Mouse (Mus musculus): ENCODE measurements around the gene Ror1. TPM values are rescaled to one million over a fixed set of nuclear protein-coding genes. Genes with fewer than 3 reads are reported as not detected.

The Ror1 gene
- polyA plus RNA-seq, 1 experiment, result 0.06 TPM

DNA sequence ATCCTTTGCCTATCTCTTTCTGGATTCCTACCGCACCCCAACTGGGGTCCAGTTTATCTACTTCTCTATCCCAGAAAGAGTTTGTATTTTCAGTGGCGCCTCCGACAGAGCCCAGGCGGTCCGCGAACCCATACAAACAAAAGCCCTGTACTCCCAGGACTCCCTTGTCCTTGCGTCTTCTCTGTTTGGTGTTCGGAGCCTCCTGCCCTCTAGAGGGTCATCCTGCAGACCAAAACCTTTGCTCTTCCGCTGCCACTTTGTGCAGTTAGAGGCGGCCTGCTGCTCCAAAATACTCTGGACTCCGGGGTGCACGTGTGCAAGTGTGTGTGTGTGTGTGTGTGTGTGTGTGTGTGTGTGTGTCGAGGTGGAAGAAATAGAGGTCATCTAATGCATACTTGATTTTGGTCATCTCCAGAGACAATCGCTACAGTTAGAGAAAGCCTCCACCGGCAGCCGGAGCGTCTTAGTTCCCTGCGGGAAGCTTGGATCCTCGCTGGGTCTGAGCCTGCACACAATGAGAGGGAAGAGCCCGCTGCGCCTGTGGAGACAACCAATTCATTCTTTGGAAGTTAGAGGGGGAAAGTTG is 1.1 kb downstream of the Ror1 start:
- Histone ChIP-seq H3K27me3 (ENCODE audit: control insufficient read depth, insufficient read depth, insufficient read length) (peaks cover 21% of the 10 kb centered on the region), H3ac (ENCODE audit: control insufficient read depth, insufficient read length) (peak overlapping the region; percentile 10), H3K4me2 (ENCODE audit: low read depth) (peak overlapping the region; percentile 93), H3K79me2 (ENCODE audit: control insufficient read depth, insufficient read depth) (no peaks in the 10 kb centered on the region), H3K4me3 (no peak overlapping the region), H3K36me3 (ENCODE audit: control insufficient read depth, insufficient read depth) (no peaks in the 10 kb centered on the region)
- TF ChIP-seq TCF3 (IDR thresholded peaks at IDR 0.05; ENCODE audit: insufficient read length, low read depth) (no peak), USF1 (IDR thresholded peaks at IDR 0.05; ENCODE audit: low read depth) (no peak), REST (IDR thresholded peaks at IDR 0.05; ENCODE audit: insufficient read depth, insufficient read length) (no peak), MAX (IDR thresholded peaks at IDR 0.05; ENCODE audit: low read depth) (no peak), POLR2AphosphoS2 (IDR thresholded peaks at IDR 0.05; ENCODE audit: insufficient read length, low read depth) (no peak), CEBPB (IDR thresholded peaks at IDR 0.05; ENCODE audit: insufficient read depth, poor library complexity, severe bottlenecking) (no peak), E2F4 (IDR thresholded peaks at IDR 0.05; ENCODE audit: insufficient read depth) (no peak), TCF12 (IDR thresholded peaks at IDR 0.05; ENCODE audit: insufficient read depth, poor library complexity, severe bottlenecking) (no peak), SRF (IDR thresholded peaks at IDR 0.05; ENCODE audit: control insufficient read depth, insufficient read length, low read depth) (no peak)

DNA sequence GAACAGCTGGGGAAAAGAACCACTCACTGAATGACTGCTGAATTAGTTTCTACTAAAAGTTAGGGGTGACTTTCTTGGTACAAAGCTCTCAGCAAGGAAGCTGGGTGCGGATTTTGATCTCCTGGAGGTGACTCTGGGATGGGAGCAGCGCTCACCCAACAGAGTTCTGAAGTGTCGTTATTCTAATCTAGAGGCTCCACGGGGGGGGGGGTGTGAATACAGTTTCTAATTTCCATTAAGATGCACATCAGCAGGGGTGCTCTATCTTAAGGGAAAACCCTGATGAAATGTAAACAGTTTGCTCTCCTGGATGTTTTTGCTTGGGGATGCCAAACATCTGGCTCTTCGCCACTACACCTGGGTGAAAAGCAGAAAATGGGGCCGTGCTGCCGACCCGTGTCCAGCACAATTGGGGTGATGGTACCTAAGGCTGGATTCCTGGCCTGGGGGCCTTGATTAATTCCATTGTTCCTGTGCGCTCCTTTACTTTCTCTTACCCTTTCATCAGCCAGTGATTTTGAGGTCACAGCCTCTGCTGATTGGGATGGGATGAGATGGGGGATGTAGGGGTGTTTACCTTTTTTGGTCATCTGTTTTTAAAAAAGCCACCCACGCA is 1.9 kb downstream of the Ror1 start:
- peaks cover 21% of the 10 kb centered on the region for H3K27me3 ChIP-seq (ENCODE audit: control insufficient read depth, insufficient read depth, insufficient read length)
- no peak overlapping the region for H3K4me3 ChIP-seq
- no peak overlapping the region for H3K4me2 ChIP-seq (ENCODE audit: low read depth)

DNA sequence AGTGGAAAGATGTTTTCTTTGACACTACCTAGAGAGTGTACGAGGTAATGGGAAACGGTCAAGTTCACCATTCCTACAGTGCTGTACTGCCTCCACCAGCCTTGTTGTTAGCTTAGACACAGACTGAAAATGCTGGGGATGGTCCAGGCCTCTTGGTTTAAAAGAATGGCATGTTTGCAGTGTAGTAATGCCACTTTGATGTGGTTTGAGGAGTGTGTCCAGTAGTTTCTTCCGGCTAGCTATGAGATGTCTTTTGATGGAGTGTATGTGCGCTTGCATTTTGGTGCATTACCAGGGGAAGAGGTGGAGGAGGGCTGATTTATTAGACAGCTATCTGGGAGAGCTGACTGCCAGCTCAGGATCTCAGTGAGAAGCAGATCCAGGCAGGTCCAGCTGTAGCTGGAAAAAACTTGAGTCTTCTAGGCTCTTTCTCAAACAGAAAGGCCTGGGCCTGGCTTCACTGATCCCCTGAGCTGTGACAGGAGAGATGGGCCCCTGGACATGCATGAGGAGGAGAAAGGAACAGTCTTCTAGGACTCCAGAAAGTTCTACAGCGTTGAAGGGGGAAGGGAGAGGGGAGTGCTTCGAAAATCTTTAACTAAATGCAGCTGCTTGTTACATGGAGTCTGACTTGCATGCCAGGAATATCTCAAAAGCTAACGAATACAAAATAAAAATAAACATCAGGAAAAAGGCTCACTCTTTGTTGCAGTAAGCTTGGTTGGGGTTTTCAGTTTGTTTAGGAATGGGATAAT is 5.7 kb downstream of the Ror1 start:
- H3K79me2 ChIP-seq (ENCODE audit: control insufficient read depth, insufficient read depth), result no peaks in the 10 kb centered on the region
- no peak for TF ChIP-seq MYOD1 (IDR thresholded peaks at IDR 0.05; ENCODE audit: control insufficient read depth in 1 of 3, insufficient read length in 2 of 3, low read depth in 2 of 3)
- no peak for TF ChIP-seq TCF12 (IDR thresholded peaks at IDR 0.05; ENCODE audit: insufficient read depth, poor library complexity, severe bottlenecking)
- H3K4me3 ChIP-seq, result no peak overlapping the region
- H3K36me3 ChIP-seq (ENCODE audit: control insufficient read depth, insufficient read depth), result no peaks in the 10 kb centered on the region
- H3K4me2 ChIP-seq (ENCODE audit: low read depth), result no peak overlapping the region
- no peak overlapping the region for H3ac ChIP-seq (ENCODE audit: control insufficient read depth, insufficient read length)
- H3K27me3 ChIP-seq (ENCODE audit: control insufficient read depth, insufficient read depth, insufficient read length), result peaks cover 14% of the 10 kb centered on the region

More for the DNA sequence above, 1.9 kb downstream of the Ror1 start:
- TF ChIP-seq POLR2A (IDR thresholded peaks at IDR 0.05; ENCODE audit: insufficient read length, low read depth), result no peak
- no peak for TF ChIP-seq MAX (IDR thresholded peaks at IDR 0.05; ENCODE audit: low read depth)
- no peak for TF ChIP-seq SRF (IDR thresholded peaks at IDR 0.05; ENCODE audit: control insufficient read depth, insufficient read length, low read depth)
- TF ChIP-seq USF1 (IDR thresholded peaks at IDR 0.05; ENCODE audit: low read depth), result no peak
- TF ChIP-seq TCF12 (IDR thresholded peaks at IDR 0.05; ENCODE audit: insufficient read depth, poor library complexity, severe bottlenecking), result no peak
- no peak for TF ChIP-seq REST (IDR thresholded peaks at IDR 0.05; ENCODE audit: insufficient read depth, insufficient read length)
- no peak for TF ChIP-seq MYOG (IDR thresholded peaks at IDR 0.05; ENCODE audit: control insufficient read depth in 1 of 3, insufficient read depth in 1 of 3, insufficient read length in 2 of 3, low read depth in 2 of 3)
- no peak for TF ChIP-seq POLR2AphosphoS2 (IDR thresholded peaks at IDR 0.05; ENCODE audit: insufficient read length, low read depth)
- no peak for TF ChIP-seq TCF3 (IDR thresholded peaks at IDR 0.05; ENCODE audit: insufficient read length, low read depth)
- no peak for TF ChIP-seq CEBPB (IDR thresholded peaks at IDR 0.05; ENCODE audit: insufficient read depth, poor library complexity, severe bottlenecking)
- Histone ChIP-seq H3K79me2 (ENCODE audit: control insufficient read depth, insufficient read depth) (no peaks in the 10 kb centered on the region), H3ac (ENCODE audit: control insufficient read depth, insufficient read length) (no peak overlapping the region), H3K36me3 (ENCODE audit: control insufficient read depth, insufficient read depth) (no peaks in the 10 kb centered on the region)

DNA sequence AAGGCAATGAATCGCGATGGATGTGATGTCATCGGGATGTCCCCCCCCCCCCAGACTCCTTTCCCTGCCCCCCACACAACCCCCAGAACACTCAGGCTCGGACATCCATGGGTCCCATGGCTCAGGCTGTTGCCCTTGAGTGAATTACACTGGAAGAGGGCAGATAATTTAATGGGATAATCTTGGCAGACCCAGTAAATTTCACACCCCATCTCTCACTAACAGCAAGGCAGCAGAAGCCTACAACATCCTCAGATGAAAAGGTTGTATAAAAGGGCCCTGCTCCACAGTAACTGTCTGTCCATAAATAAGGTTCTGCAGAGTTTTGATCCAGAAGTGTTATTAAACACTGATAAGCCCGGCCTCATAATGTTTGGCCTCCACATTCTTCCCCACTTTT is 6.3 kb downstream of the Ror1 start:
- Histone ChIP-seq H3K4me2 (ENCODE audit: low read depth) (no peak overlapping the region), H3K36me3 (ENCODE audit: control insufficient read depth, insufficient read depth) (no peaks in the 10 kb centered on the region), H3K4me3 (no peak overlapping the region), H3K27me3 (ENCODE audit: control insufficient read depth, insufficient read depth, insufficient read length) (peaks cover 11% of the 10 kb centered on the region), H3K79me2 (ENCODE audit: control insufficient read depth, insufficient read depth) (no peaks in the 10 kb centered on the region), H3ac (ENCODE audit: control insufficient read depth, insufficient read length) (no peak overlapping the region)
- no peak for TF ChIP-seq POLR2A (IDR thresholded peaks at IDR 0.05; ENCODE audit: insufficient read length, low read depth)
- no peak for TF ChIP-seq CEBPB (IDR thresholded peaks at IDR 0.05; ENCODE audit: insufficient read depth, poor library complexity, severe bottlenecking)
- no peak for TF ChIP-seq USF1 (IDR thresholded peaks at IDR 0.05; ENCODE audit: low read depth)
- no peak for TF ChIP-seq MYOD1 (IDR thresholded peaks at IDR 0.05; ENCODE audit: control insufficient read depth in 1 of 3, insufficient read length in 2 of 3, low read depth in 2 of 3)
- TF ChIP-seq REST (IDR thresholded peaks at IDR 0.05; ENCODE audit: insufficient read depth, insufficient read length), result no peak
- TF ChIP-seq MYOG (IDR thresholded peaks at IDR 0.05; ENCODE audit: control insufficient read depth in 1 of 3, insufficient read depth in 1 of 3, insufficient read length in 2 of 3, low read depth in 2 of 3), result no peak
- TF ChIP-seq TCF3 (IDR thresholded peaks at IDR 0.05; ENCODE audit: insufficient read length, low read depth), result no peak
- no peak for TF ChIP-seq MAX (IDR thresholded peaks at IDR 0.05; ENCODE audit: low read depth)

DNA sequence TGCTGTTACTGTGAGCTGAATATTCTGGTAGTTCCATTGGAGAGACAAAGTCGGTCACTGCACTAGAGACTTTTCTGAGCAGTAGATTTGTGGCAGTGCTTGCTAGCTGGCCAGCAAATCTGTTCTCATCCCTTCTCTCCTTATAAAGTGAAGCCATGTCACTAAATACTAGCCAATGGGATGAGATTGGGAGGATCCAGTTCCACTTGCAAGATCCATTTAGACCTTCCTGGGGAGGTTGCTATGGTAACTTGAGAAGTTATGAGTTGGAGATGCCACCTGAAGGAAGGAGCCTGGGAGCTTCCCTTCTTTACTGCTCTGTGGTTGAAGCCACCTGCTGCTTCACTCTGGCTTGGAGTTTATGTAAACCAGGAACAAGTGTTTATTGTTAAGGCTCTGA is 8.7 kb downstream of the Ror1 start:
- H3ac ChIP-seq (ENCODE audit: control insufficient read depth, insufficient read length), result no peak overlapping the region
- H3K27me3 ChIP-seq (ENCODE audit: control insufficient read depth, insufficient read depth, insufficient read length), result no peaks in the 10 kb centered on the region
- TF ChIP-seq E2F4 (IDR thresholded peaks at IDR 0.05; ENCODE audit: insufficient read depth) (no peak), TCF12 (IDR thresholded peaks at IDR 0.05; ENCODE audit: insufficient read depth, poor library complexity, severe bottlenecking) (no peak), USF1 (IDR thresholded peaks at IDR 0.05; ENCODE audit: low read depth) (no peak), REST (IDR thresholded peaks at IDR 0.05; ENCODE audit: insufficient read depth, insufficient read length) (no peak), MYOG (IDR thresholded peaks at IDR 0.05; ENCODE audit: control insufficient read depth in 1 of 3, insufficient read depth in 1 of 3, insufficient read length in 2 of 3, low read depth in 2 of 3) (no peak), POLR2AphosphoS2 (IDR thresholded peaks at IDR 0.05; ENCODE audit: insufficient read length, low read depth) (no peak), POLR2A (IDR thresholded peaks at IDR 0.05; ENCODE audit: insufficient read length, low read depth) (no peak), MAX (IDR thresholded peaks at IDR 0.05; ENCODE audit: low read depth) (no peak)
- no peak overlapping the region for H3K4me3 ChIP-seq
- no peak overlapping the region for H3K4me2 ChIP-seq (ENCODE audit: low read depth)
- no peaks in the 10 kb centered on the region for H3K79me2 ChIP-seq (ENCODE audit: control insufficient read depth, insufficient read depth)
- no peaks in the 10 kb centered on the region for H3K36me3 ChIP-seq (ENCODE audit: control insufficient read depth, insufficient read depth)
